Mouse (Mus musculus): ENCODE results near the gene Macf1. TPM values are rescaled to one million over a fixed set of nuclear protein-coding genes. Genes with fewer than 3 reads are reported as not detected.

Macf1 gene
- polyA plus RNA-seq, 1 experiment from 2014 or later: 28.9 TPM

GRCm38 (mm10) chr4:123560896-123561295 is 123.3 kb downstream of the Macf1 start:
- DNase-seq (ENCODE audit: low spot score) (no peak), ATAC-seq (ENCODE audit: low FRiP score, low TSS enrichment) (no peak)
- H3K27ac ChIP-seq (replicated peaks): no peak overlapping the region
- no peaks in the 10 kb centered on the region for H3K9me3 ChIP-seq (ENCODE audit: control insufficient read depth, low read length)
- TF ChIP-seq EP300 (optimal IDR thresholded peaks at IDR 0.05): no peak
- TF ChIP-seq CTCF (IDR thresholded peaks at IDR 0.05; ENCODE audit: low read depth): no peak
- no peak overlapping the region for H3K4me2 ChIP-seq (replicated peaks; ENCODE audit: low read depth)
- no peaks in the 10 kb centered on the region for H3K27me3 ChIP-seq (ENCODE audit: control insufficient read depth, insufficient read depth, low read length)
- 89% methylated on average over 4 of the region's 4 CpGs for WGBS
- H3K4me3 ChIP-seq (ENCODE audit: low read depth, low read length): no peak overlapping the region
- H3K9ac ChIP-seq (ENCODE audit: low read length): no peak overlapping the region
- no peaks in the 10 kb centered on the region for H3K36me3 ChIP-seq (ENCODE audit: control insufficient read depth, insufficient read depth, low read length)
- peaks cover 7% of the 10 kb centered on the region; the same call in 1 of the 2 replicates for H3K4me1 ChIP-seq (replicated peaks; ENCODE audit: control insufficient read depth, insufficient read depth)

- H3K4me2 ChIP-seq (replicated peaks; ENCODE audit: low read depth): no peak overlapping the region
- no peaks in the 10 kb centered on the region for H3K36me3 ChIP-seq (ENCODE audit: control insufficient read depth, insufficient read depth, low read length)
- no peaks in the 10 kb centered on the region; the same call in 1 of the 2 replicates for H3K4me1 ChIP-seq (replicated peaks; ENCODE audit: control insufficient read depth, insufficient read depth)
- DNase-seq (ENCODE audit: low spot score) (no peak), ATAC-seq (ENCODE audit: low FRiP score, low TSS enrichment) (no peak)
- WGBS: 81% methylated on average over 2 of the region's 2 CpGs
- TF ChIP-seq CTCF (IDR thresholded peaks at IDR 0.05; ENCODE audit: low read depth) (no peak), EP300 (optimal IDR thresholded peaks at IDR 0.05) (no peak)
- no peak overlapping the region for H3K4me3 ChIP-seq (ENCODE audit: low read depth, low read length)
- no peak overlapping the region for H3K9ac ChIP-seq (ENCODE audit: low read length)
- no peaks in the 10 kb centered on the region for H3K9me3 ChIP-seq (ENCODE audit: control insufficient read depth, low read length)
- H3K27ac ChIP-seq (replicated peaks): no peak overlapping the region
- no peaks in the 10 kb centered on the region for H3K27me3 ChIP-seq (ENCODE audit: control insufficient read depth, insufficient read depth, low read length)
Observed at GRCm38 (mm10) chr4:123558496-123558895, 125.7 kb downstream of the Macf1 start.

GRCm38 (mm10) chr4:123555251-123555650 is 128.9 kb downstream of the Macf1 start:
- ATAC-seq (ENCODE audit: low FRiP score, low TSS enrichment) (no peak), DNase-seq (ENCODE audit: low spot score) (no peak)
- Histone ChIP-seq H3K27ac (replicated peaks) (no peak overlapping the region), H3K4me3 (ENCODE audit: low read depth, low read length) (no peak overlapping the region), H3K9me3 (ENCODE audit: control insufficient read depth, low read length) (no peaks in the 10 kb centered on the region), H3K9ac (ENCODE audit: low read length) (no peak overlapping the region), H3K4me2 (replicated peaks; ENCODE audit: low read depth) (no peak overlapping the region), H3K27me3 (ENCODE audit: control insufficient read depth, insufficient read depth, low read length) (no peaks in the 10 kb centered on the region), H3K4me1 (replicated peaks; ENCODE audit: control insufficient read depth, insufficient read depth) (no peaks in the 10 kb centered on the region; the same call in 1 of the 2 replicates), H3K36me3 (ENCODE audit: control insufficient read depth, insufficient read depth, low read length) (no peaks in the 10 kb centered on the region)
- no peak for TF ChIP-seq EP300 (optimal IDR thresholded peaks at IDR 0.05)
- no peak for TF ChIP-seq CTCF (IDR thresholded peaks at IDR 0.05; ENCODE audit: low read depth)

GRCm38 (mm10) chr4:123552689-123553088 is 131.5 kb downstream of the Macf1 start:
- Histone ChIP-seq H3K27me3 (ENCODE audit: control insufficient read depth, insufficient read depth, low read length) (no peaks in the 10 kb centered on the region), H3K9ac (ENCODE audit: low read length) (no peak overlapping the region), H3K4me2 (replicated peaks; ENCODE audit: low read depth) (no peak overlapping the region), H3K27ac (replicated peaks) (no peak overlapping the region), H3K9me3 (ENCODE audit: control insufficient read depth, low read length) (no peaks in the 10 kb centered on the region), H3K4me1 (replicated peaks; ENCODE audit: control insufficient read depth, insufficient read depth) (no peaks in the 10 kb centered on the region; the same call in 1 of the 2 replicates), H3K36me3 (ENCODE audit: control insufficient read depth, insufficient read depth, low read length) (0 out of 2 replicates have a peak, but pooled peaks cover 3% of the 10 kb centered on the region), H3K4me3 (ENCODE audit: low read depth, low read length) (no peak overlapping the region)
- 30% methylated on average over 3 of the region's 3 CpGs for WGBS
- DNase-seq (ENCODE audit: low spot score) (no peak), ATAC-seq (ENCODE audit: low FRiP score, low TSS enrichment) (no peak)
- no peak for TF ChIP-seq EP300 (optimal IDR thresholded peaks at IDR 0.05)
- TF ChIP-seq CTCF (IDR thresholded peaks at IDR 0.05; ENCODE audit: low read depth): no peak

- no peak for ATAC-seq (ENCODE audit: low FRiP score, low TSS enrichment)
- Histone ChIP-seq H3K9ac (ENCODE audit: low read length) (no peak overlapping the region), H3K4me1 (replicated peaks; ENCODE audit: control insufficient read depth, insufficient read depth) (no peaks in the 10 kb centered on the region), H3K4me3 (ENCODE audit: low read depth, low read length) (no peak overlapping the region), H3K36me3 (ENCODE audit: control insufficient read depth, insufficient read depth, low read length) (0 out of 2 replicates have a peak, but pooled peaks cover 3% of the 10 kb centered on the region), H3K9me3 (ENCODE audit: control insufficient read depth, low read length) (no peaks in the 10 kb centered on the region), H3K27ac (replicated peaks) (no peak overlapping the region), H3K4me2 (replicated peaks; ENCODE audit: low read depth) (no peak overlapping the region), H3K27me3 (ENCODE audit: control insufficient read depth, insufficient read depth, low read length) (no peaks in the 10 kb centered on the region)
- 85% methylated on average over 3 of the region's 3 CpGs for WGBS
- no peak for TF ChIP-seq EP300 (optimal IDR thresholded peaks at IDR 0.05)
- TF ChIP-seq CTCF (IDR thresholded peaks at IDR 0.05; ENCODE audit: low read depth): no peak
- no peak for DNase-seq (ENCODE audit: low spot score)
Observed at GRCm38 (mm10) chr4:123548317-123548716, 135.8 kb downstream of the Macf1 start.

GRCm38 (mm10) chr4:123543691-123544090 is 140.5 kb downstream of the Macf1 start:
- no peaks in the 10 kb centered on the region for H3K4me1 ChIP-seq (replicated peaks; ENCODE audit: control insufficient read depth, insufficient read depth)
- no peak for ATAC-seq (ENCODE audit: low FRiP score, low TSS enrichment)
- no peak overlapping the region for H3K27ac ChIP-seq (replicated peaks)
- no peak overlapping the region for H3K4me3 ChIP-seq (ENCODE audit: low read depth, low read length)
- no peaks in the 10 kb centered on the region for H3K9me3 ChIP-seq (ENCODE audit: control insufficient read depth, low read length)
- H3K9ac ChIP-seq (ENCODE audit: low read length): no peak overlapping the region
- no peak overlapping the region for H3K4me2 ChIP-seq (replicated peaks; ENCODE audit: low read depth)
- DNase-seq (ENCODE audit: low spot score): no peak
- no peak for TF ChIP-seq CTCF (IDR thresholded peaks at IDR 0.05; ENCODE audit: low read depth)
- TF ChIP-seq EP300 (optimal IDR thresholded peaks at IDR 0.05): no peak
- no peaks in the 10 kb centered on the region for H3K36me3 ChIP-seq (ENCODE audit: control insufficient read depth, insufficient read depth, low read length)
- no peaks in the 10 kb centered on the region for H3K27me3 ChIP-seq (ENCODE audit: control insufficient read depth, insufficient read depth, low read length)

All from stomach, postnatal 0 days (tissue).